Mouse (Mus musculus) small intestine, adult 2 months (tissue): ENCODE results near the gene Ccdc28a. TPM values are rescaled to one million over a fixed set of nuclear protein-coding genes. Genes with fewer than 3 reads are reported as not detected.

Experiments
- H3K27ac ChIP-seq: fragments of 200-500 bp; 2 replicates; pipeline ENCODE4 v1.5.1; 2012; ENCODE audit warnings: low read depth, low read length, control low read depth, inconsistent platforms; ENCODE audit not compliant: insufficient read depth
- H3K27me3 ChIP-seq: fragments of 200-500 bp; 2 replicates; pipeline ENCODE4 v1.6.1; 2012; ENCODE audit warnings: mild to moderate bottlenecking, moderate library complexity, low read length, inconsistent platforms; ENCODE audit not compliant: control insufficient read depth, insufficient read depth
- H3K36me3 ChIP-seq: fragments of 200-500 bp; 2 replicates; pipeline ENCODE4 v1.6.1; 2012; ENCODE audit warnings: mild to moderate bottlenecking, low read length, control low read depth, inconsistent platforms; ENCODE audit not compliant: control insufficient read depth, insufficient read depth
- H3K4me1 ChIP-seq: fragments of 200-500 bp; 2 replicates; pipeline ENCODE4 v1.6.1; 2012; ENCODE audit warnings: low read length, inconsistent platforms, mixed read lengths; ENCODE audit not compliant: control insufficient read depth, insufficient read depth, insufficient read length
- H3K4me3 ChIP-seq: fragments of 200-500 bp; 2 replicates; pipeline ENCODE4 v1.5.1; 2012; ENCODE audit warnings: low read depth, mild to moderate bottlenecking, control low read depth, inconsistent platforms, low read length, moderate library complexity
- CTCF ChIP-seq: fragments of 200-500 bp; IDR thresholded peaks from 2 replicates; pipeline ENCODE4 v1.5.1; 2012; ENCODE audit warnings: low read depth, mild to moderate bottlenecking, control low read depth, inconsistent platforms, low read length, moderate library complexity, mixed read lengths; ENCODE audit not compliant: insufficient replicate concordance, insufficient read length; ENCODE audit errors: extremely low read depth
- POLR2A ChIP-seq: fragments of 200-500 bp; IDR thresholded peaks from 2 replicates; pipeline ENCODE4 v1.6.1; 2012; ENCODE audit warnings: low read depth, mild to moderate bottlenecking, control low read depth, inconsistent platforms, low read length, moderate library complexity
- WGBS: fragments of 180-500 bp; shearing (Covaris S2); methylation state at CpG from one replicate; pipeline ENCODE4 v1.1.7; 2018; 5-methylcytosine and 5-hydroxymethylcytosine counted together
- polyA plus RNA-seq: library from polyadenylated mRNA; depleted of rRNA; stranded (reverse); fragments of >200 nt; gene quantifications from 2 replicates; pipeline ENCODE4 v1.2.3, GENCODE M21; 2012; rRNA removed

The Ccdc28a gene
- 9.9 and 28.8 TPM in 2 replicates for polyA plus RNA-seq

- Histone ChIP-seq H3K36me3 (no peaks in the 10 kb centered on the region), H3K27ac (peak within 1 kb of the TSS; percentile 80), H3K27me3 (no peaks in the 10 kb centered on the region), H3K4me3 (peak within 1 kb of the TSS; percentile 83), H3K4me1 (no peaks in the 10 kb centered on the region; the same call in 1 of the 2 replicates)
- under 1% methylated on average over 41 of the region's 41 CpGs for WGBS
- TF ChIP-seq POLR2A (peak; percentile 80), CTCF (peak; percentile 15; the same call in 1 of the 2 replicates)
Observed at GRCm38 (mm10) chr10:18234560-18235401, at the start of gene Ccdc28a. Gene Ccdc28a (minus strand): TSS chr10:18234998.

- no peaks in the 10 kb centered on the region for H3K27me3 ChIP-seq
- H3K4me3 ChIP-seq, result no peak overlapping the region
- 81% methylated on average over 5 of the region's 5 CpGs for WGBS
- H3K36me3 ChIP-seq, result no peaks in the 10 kb centered on the region
- no peak for TF ChIP-seq POLR2A
- TF ChIP-seq CTCF, result no peak
- H3K4me1 ChIP-seq, result no peaks in the 10 kb centered on the region
- H3K27ac ChIP-seq, result no peak overlapping the region
Observed at GRCm38 (mm10) chr10:18283991-18284390, 49.2 kb upstream of the Ccdc28a start.

GRCm38 (mm10) chr10:18276090-18276734, 41.4 kb upstream of the Ccdc28a start:
- TF ChIP-seq POLR2A (no peak), CTCF (no peak)
- Histone ChIP-seq H3K27me3 (no peaks in the 10 kb centered on the region), H3K27ac (no peak overlapping the region), H3K36me3 (no peaks in the 10 kb centered on the region), H3K4me1 (no peaks in the 10 kb centered on the region), H3K4me3 (no peak overlapping the region)
- WGBS, result 76% methylated on average over 4 of the region's 4 CpGs

GRCm38 (mm10) chr10:18251345-18251744, 16.5 kb upstream of the Ccdc28a start:
- Histone ChIP-seq H3K36me3 (no peaks in the 10 kb centered on the region), H3K27me3 (no peaks in the 10 kb centered on the region)
- 67% methylated on average over 4 of the region's 4 CpGs for WGBS

GRCm38 (mm10) chr10:18243614-18244013, 8.8 kb upstream of the Ccdc28a start:
- TF ChIP-seq POLR2A, result no peak
- Histone ChIP-seq H3K27me3 (no peaks in the 10 kb centered on the region), H3K36me3 (no peaks in the 10 kb centered on the region), H3K27ac (no peak overlapping the region), H3K4me1 (no peaks in the 10 kb centered on the region), H3K4me3 (no peak overlapping the region)
- 15% methylated on average over 2 of the region's 2 CpGs for WGBS

More at GRCm38 (mm10) chr10:18251345-18251744, 16.5 kb upstream of the Ccdc28a start:
- no peaks in the 10 kb centered on the region for H3K4me1 ChIP-seq
- H3K4me3 ChIP-seq, result no peak overlapping the region
- TF ChIP-seq POLR2A (no peak), CTCF (no peak)
- H3K27ac ChIP-seq, result no peak overlapping the region

GRCm38 (mm10) chr10:18237191-18237590, 2.4 kb upstream of the Ccdc28a start:
- WGBS, result 73% methylated on average over 7 of the region's 7 CpGs
- no peak overlapping the region for H3K4me3 ChIP-seq
- TF ChIP-seq CTCF (no peak), POLR2A (no peak)

GRCm38 (mm10) chr10:18236328-18236927, 1.6 kb upstream of the Ccdc28a start:
- TF ChIP-seq CTCF (no peak), POLR2A (no peak)
- Histone ChIP-seq H3K4me3 (no peak overlapping the region), H3K4me1 (no peaks in the 10 kb centered on the region; the same call in 1 of the 2 replicates), H3K27ac (no peak overlapping the region), H3K36me3 (no peaks in the 10 kb centered on the region), H3K27me3 (no peaks in the 10 kb centered on the region)
- 79% methylated on average over 5 of the region's 5 CpGs for WGBS

More at GRCm38 (mm10) chr10:18237191-18237590, 2.4 kb upstream of the Ccdc28a start:
- H3K4me1 ChIP-seq, result no peaks in the 10 kb centered on the region; the same call in 1 of the 2 replicates
- no peak overlapping the region for H3K27ac ChIP-seq
- H3K36me3 ChIP-seq, result no peaks in the 10 kb centered on the region
- no peaks in the 10 kb centered on the region for H3K27me3 ChIP-seq
